9 mouse cellular contexts compared by ENCODE assay signal in genomic region chr2:92883039-92883911, GRCm38 (mm10). TPM values are rescaled to one million over a fixed set of nuclear protein-coding genes. Genes with fewer than 3 reads are reported as not detected.
DNase-seq lines count a peak whose midpoint lies in the region; ATAC-seq lines count a peak whose summit lies in the region.
"Had no signal": no experiment of that assay in that cellular context is flagged by ENCODE, and none has a peak within 500 bp of the region (broad histone marks: within the 10 kb centered on the region; RNA-seq: fewer than 3 reads in every experiment).

No protein-coding gene starts in this region.

- H3K4me1 ChIP-seq in embryonic facial prominence, embryonic 11.5 days (ENCODE audit: control insufficient read depth, insufficient read depth, low read length) = no peaks in the 10 kb centered on the region
- H3K4me1 ChIP-seq in heart, embryonic 16.5 days (ENCODE audit: control insufficient read depth, insufficient read depth, low read length) = peaks cover 6% of the 10 kb centered on the region
- H3K4me1 ChIP-seq: liver, embryonic 15.5 days had no signal

- H3K9me3 ChIP-seq in embryonic facial prominence, embryonic 11.5 days (replicated peaks; ENCODE audit: control insufficient read depth, low read length) = no peaks in the 10 kb centered on the region
- H3K9me3 ChIP-seq in heart, embryonic 16.5 days (replicated peaks; ENCODE audit: control insufficient read depth, low read length) = no peaks in the 10 kb centered on the region
- H3K9me3 ChIP-seq: liver, embryonic 15.5 days had no signal

- H3K4me3 ChIP-seq in embryonic facial prominence, embryonic 11.5 days (ENCODE audit: low read depth, low read length) = no peak overlapping the region
- no peak overlapping the region for H3K4me3 ChIP-seq in heart, embryonic 16.5 days (ENCODE audit: low read length)
- H3K4me3 ChIP-seq: liver, embryonic 15.5 days had no signal

- peak; percentile 46 for DNase-seq in CD4-positive helper T cell, adult 2 months (ENCODE audit: low read depth, low spot score)
- DNase-seq in adrenal gland, postnatal 10 days = peak; percentile 77
- DNase-seq in embryonic facial prominence, embryonic 11.5 days (ENCODE audit: low spot score) = peak; percentile 88
- peak; percentile 49 to 71 for DNase-seq in kidney, postnatal 25 days
- DNase-seq in lung, adult 18-20 months = peak; percentile 30 to 44
- peak; percentile 46 for DNase-seq in ovary, postnatal 14 days (ENCODE audit: low spot score)
- DNase-seq in thymus, postnatal 36 days = peak; percentile 44 to 47

- H3K4me2 ChIP-seq in embryonic facial prominence, embryonic 11.5 days (ENCODE audit: low read depth, low read length) = peak overlapping the region; percentile 14; the same call in 1 of the 2 replicates
- peak overlapping the region; percentile 23; the same call in 1 of the 2 replicates for H3K4me2 ChIP-seq in heart, embryonic 16.5 days (ENCODE audit: low read depth, low read length)
- H3K4me2 ChIP-seq: liver, embryonic 15.5 days had no signal

- no peak overlapping the region for H3K9ac ChIP-seq in embryonic facial prominence, embryonic 11.5 days (replicated peaks; ENCODE audit: low read length)
- no peak overlapping the region for H3K9ac ChIP-seq in heart, embryonic 16.5 days (ENCODE audit: low read length)
- H3K9ac ChIP-seq: liver, embryonic 15.5 days had no signal

- no peak overlapping the region for H3K27ac ChIP-seq in embryonic facial prominence, embryonic 11.5 days (replicated peaks; ENCODE audit: low read depth, low read length)
- H3K27ac ChIP-seq in heart, embryonic 16.5 days (ENCODE audit: low read length) = no peak overlapping the region
- H3K27ac ChIP-seq: liver, embryonic 15.5 days had no signal

- peak; percentile 55 for ATAC-seq in embryonic facial prominence, embryonic 11.5 days (replicated peaks; ENCODE audit: insufficient number of reproducible peaks, low FRiP score, low TSS enrichment, low read depth)
- no peak for ATAC-seq in heart, embryonic 16.5 days (replicated peaks; ENCODE audit: extremely low read depth, insufficient read depth, low FRiP score)

- H3K36me3 ChIP-seq in embryonic facial prominence, embryonic 11.5 days (replicated peaks; ENCODE audit: control insufficient read depth, insufficient read depth, low read depth, low read length) = no peaks in the 10 kb centered on the region
- H3K36me3 ChIP-seq in heart, embryonic 16.5 days (ENCODE audit: control insufficient read depth, insufficient read depth) = no peaks in the 10 kb centered on the region
- H3K36me3 ChIP-seq: liver, embryonic 15.5 days had no signal

- no peaks in the 10 kb centered on the region for H3K27me3 ChIP-seq in embryonic facial prominence, embryonic 11.5 days (ENCODE audit: control insufficient read depth, insufficient read depth, low read length)
- H3K27me3 ChIP-seq in heart, embryonic 16.5 days (ENCODE audit: control insufficient read depth, insufficient read depth, low read length) = peaks cover 5% of the 10 kb centered on the region; the same call in 1 of the 2 replicates
- H3K27me3 ChIP-seq: liver, embryonic 15.5 days had no signal

- WGBS in embryonic facial prominence, embryonic 11.5 days = 2% methylated on average over 15 of the region's 15 CpGs
- WGBS in heart, embryonic 16.5 days = 3% methylated on average over 15 of the region's 15 CpGs

RNA-seq across cellular contexts. Expression of gene Syt13, which starts 31.6 kb away (rescaled TPM):
- total RNA-seq in adrenal gland, postnatal 10 days (2021) = 1 to 10 TPM in 1 of 2 experiments, under 1 TPM in 1; 0.97 to 1.1 TPM
- polyA plus RNA-seq in embryonic facial prominence, embryonic 11.5 days (2014; fragmentation: Nextera tagmentation; extraction: Ambion mirVana) = 9.0 and 10.5 TPM in 2 replicates
- 1.2 and 2.7 TPM in 2 replicates for polyA plus RNA-seq in heart, embryonic 16.5 days (2015; fragmentation: Nextera tagmentation; extraction: Ambion mirVana)

Comparison
In these comparisons a context has a peak if more than half of its experiments do, and no peak if none do; other contexts are left out.
1. DNase-seq: peak in every context shown above with its lines; median percentile 88 in embryonic facial prominence, embryonic 11.5 days; 77 in adrenal gland, postnatal 10 days; 60 in kidney, postnatal 25 days; 46 in CD4-positive helper T cell, adult 2 months; 46 in ovary, postnatal 14 days; 46 in thymus, postnatal 36 days; 37 in lung, adult 18-20 months.